Mouse (Mus musculus) C2C12 (cell line): Measurements from ENCODE around the gene Lrmda.

Experiments
- CEBPB ChIP-seq: IDR thresholded peaks from one replicate; pipeline ENCODE4 v1.6.1; 2011; ENCODE audit warnings: low read depth, mild to moderate bottlenecking, control low read depth, moderate library complexity
- CTCF ChIP-seq: IDR thresholded peaks from one replicate; pipeline ENCODE4 v1.5.1; 2011; ENCODE audit not compliant: control insufficient read depth, insufficient read depth, insufficient read length
- MAX ChIP-seq: IDR thresholded peaks from one replicate; pipeline ENCODE4 v1.6.1; 2011; ENCODE audit warnings: mild to moderate bottlenecking, control low read depth
- MYOD1 ChIP-seq: IDR thresholded peaks from one replicate; pipeline ENCODE4 v1.6.1; 2011; ENCODE audit warnings: low read depth; ENCODE audit not compliant: control insufficient read depth, insufficient read length
- MYOG ChIP-seq: IDR thresholded peaks from one replicate; pipeline ENCODE4 v1.6.1; 2011; ENCODE audit not compliant: control insufficient read depth, insufficient read length; ENCODE audit errors: extremely low read depth

- TF ChIP-seq CTCF (no peak), MAX (no peak), CEBPB (no peak), MYOG (no peak), MYOD1 (no peak)
Measured at GRCm38 (mm10) chr14:22597508-22597907, 578.0 kb downstream of the Lrmda start.
